Mouse (Mus musculus): Measurements from ENCODE around the gene Hoxd1. TPM values are rescaled to one million over a fixed set of nuclear protein-coding genes. Genes with fewer than 3 reads are reported as not detected.

Gene Hoxd1
- polyA plus RNA-seq, 1 experiment from 2014 or later, result not detected

GRCm38 (mm10) chr2:74745540-74746297 is 17.1 kb upstream of the Hoxd1 start:
- H3K27ac ChIP-seq, result no peak overlapping the region
- H3K4me2 ChIP-seq, result no peak overlapping the region
- H3K4me1 ChIP-seq, result peaks cover 9% of the 10 kb centered on the region
- ATAC-seq (replicated peaks), result no peak
- H3K9ac ChIP-seq, result no peak overlapping the region
- H3K36me3 ChIP-seq (replicated peaks), result no peaks in the 10 kb centered on the region
- under 1% methylated on average over 6 of the region's 6 CpGs for WGBS
- H3K27me3 ChIP-seq (replicated peaks), result peaks cover 92% of the 10 kb centered on the region
- no peaks in the 10 kb centered on the region for H3K9me3 ChIP-seq
- no peak overlapping the region for H3K4me3 ChIP-seq

GRCm38 (mm10) chr2:74746298-74746921 is 16.4 kb upstream of the Hoxd1 start:
- H3K36me3 ChIP-seq (replicated peaks), result no peaks in the 10 kb centered on the region
- H3K4me3 ChIP-seq, result no peak overlapping the region
- H3K9ac ChIP-seq, result no peak overlapping the region
- H3K4me1 ChIP-seq, result peaks cover 9% of the 10 kb centered on the region
- H3K4me2 ChIP-seq, result no peak overlapping the region
- no peaks in the 10 kb centered on the region for H3K9me3 ChIP-seq
- peaks cover 94% of the 10 kb centered on the region for H3K27me3 ChIP-seq (replicated peaks)
- H3K27ac ChIP-seq, result no peak overlapping the region
- WGBS, result 1% methylated on average over 58 of the region's 58 CpGs
- ATAC-seq (replicated peaks), result no peak

- no peak overlapping the region for H3K9ac ChIP-seq
- no peaks in the 10 kb centered on the region for H3K9me3 ChIP-seq
- H3K4me2 ChIP-seq, result no peak overlapping the region
- peaks cover 94% of the 10 kb centered on the region for H3K27me3 ChIP-seq (replicated peaks)
- no peak for ATAC-seq (replicated peaks)
- peaks cover 9% of the 10 kb centered on the region for H3K4me1 ChIP-seq
- no peaks in the 10 kb centered on the region for H3K36me3 ChIP-seq (replicated peaks)
- no peak overlapping the region for H3K27ac ChIP-seq
- no peak overlapping the region for H3K4me3 ChIP-seq
- WGBS, result 1% methylated on average over 23 of the region's 24 CpGs
These were observed 15.8 kb upstream of the Hoxd1 start for GRCm38 (mm10) chr2:74747006-74747405.

GRCm38 (mm10) chr2:74747661-74748141 is 15.1 kb upstream of the Hoxd1 start:
- peaks cover 93% of the 10 kb centered on the region for H3K27me3 ChIP-seq (replicated peaks)
- H3K36me3 ChIP-seq (replicated peaks), result no peaks in the 10 kb centered on the region
- no peak overlapping the region for H3K4me3 ChIP-seq
- WGBS, result 4% methylated on average over 11 of the region's 11 CpGs
- ATAC-seq (replicated peaks), result no peak
- H3K9ac ChIP-seq, result no peak overlapping the region
- H3K4me1 ChIP-seq, result peaks cover 12% of the 10 kb centered on the region
- H3K4me2 ChIP-seq, result no peak overlapping the region
- H3K9me3 ChIP-seq, result no peaks in the 10 kb centered on the region
- no peak overlapping the region for H3K27ac ChIP-seq

GRCm38 (mm10) chr2:74748436-74748995 is 14.3 kb upstream of the Hoxd1 start:
- no peak for ATAC-seq (replicated peaks)
- H3K36me3 ChIP-seq (replicated peaks), result no peaks in the 10 kb centered on the region
- no peak overlapping the region for H3K4me3 ChIP-seq
- H3K27me3 ChIP-seq (replicated peaks), result peaks cover 94% of the 10 kb centered on the region
- peaks cover 17% of the 10 kb centered on the region for H3K4me1 ChIP-seq
- no peak overlapping the region for H3K27ac ChIP-seq
- WGBS, result 3% methylated on average over 9 of the region's 9 CpGs
- H3K9me3 ChIP-seq, result no peaks in the 10 kb centered on the region
- no peak overlapping the region for H3K9ac ChIP-seq
- H3K4me2 ChIP-seq, result no peak overlapping the region

- no peaks in the 10 kb centered on the region for H3K9me3 ChIP-seq
- ATAC-seq (replicated peaks), result no peak
- peaks cover 94% of the 10 kb centered on the region for H3K27me3 ChIP-seq (replicated peaks)
- no peak overlapping the region for H3K27ac ChIP-seq
- WGBS, result under 1% methylated on average over 47 of the region's 47 CpGs
- H3K4me2 ChIP-seq, result peak overlapping the region; percentile 36
- H3K4me3 ChIP-seq, result peak overlapping the region; percentile 7; the same call in 1 of the 2 replicates
- H3K4me1 ChIP-seq, result peaks cover 17% of the 10 kb centered on the region
- no peak overlapping the region for H3K9ac ChIP-seq
- H3K36me3 ChIP-seq (replicated peaks), result no peaks in the 10 kb centered on the region
These were observed 13.3 kb upstream of the Hoxd1 start for GRCm38 (mm10) chr2:74749337-74750121.

GRCm38 (mm10) chr2:74750731-74751250 is 12.0 kb upstream of the Hoxd1 start:
- 16% methylated on average over 5 of the region's 5 CpGs for WGBS
- H3K27me3 ChIP-seq (replicated peaks), result peaks cover 91% of the 10 kb centered on the region
- no peak overlapping the region for H3K4me3 ChIP-seq
- ATAC-seq (replicated peaks), result no peak
- H3K4me2 ChIP-seq, result no peak overlapping the region
- H3K36me3 ChIP-seq (replicated peaks), result no peaks in the 10 kb centered on the region
- peaks cover 17% of the 10 kb centered on the region for H3K4me1 ChIP-seq
- H3K9ac ChIP-seq, result no peak overlapping the region
- H3K27ac ChIP-seq, result no peak overlapping the region
- no peaks in the 10 kb centered on the region for H3K9me3 ChIP-seq

GRCm38 (mm10) chr2:74751861-74752260 is 10.9 kb upstream of the Hoxd1 start:
- Histone ChIP-seq H3K4me3 (no peak overlapping the region), H3K4me1 (peaks cover 17% of the 10 kb centered on the region), H3K4me2 (no peak overlapping the region), H3K9me3 (no peaks in the 10 kb centered on the region), H3K36me3 (replicated peaks) (no peaks in the 10 kb centered on the region), H3K27ac (no peak overlapping the region), H3K27me3 (replicated peaks) (peaks cover 90% of the 10 kb centered on the region), H3K9ac (no peak overlapping the region)
- 60% methylated on average over 1 of the region's 1 CpGs for WGBS
- ATAC-seq (replicated peaks), result no peak

- H3K9ac ChIP-seq, result no peak overlapping the region
- ATAC-seq (replicated peaks), result no peak
These were observed 10.2 kb upstream of the Hoxd1 start for GRCm38 (mm10) chr2:74752431-74753174.

GRCm38 (mm10) chr2:74753175-74753523 is 9.6 kb upstream of the Hoxd1 start:
- peaks cover 93% of the 10 kb centered on the region for H3K27me3 ChIP-seq (replicated peaks)
- H3K9me3 ChIP-seq, result no peaks in the 10 kb centered on the region
- peak overlapping the region; percentile 25 for H3K4me2 ChIP-seq
- H3K9ac ChIP-seq, result no peak overlapping the region
- H3K27ac ChIP-seq, result no peak overlapping the region
- under 1% methylated on average over 25 of the region's 25 CpGs for WGBS
- ATAC-seq (replicated peaks), result no peak
- no peaks in the 10 kb centered on the region for H3K36me3 ChIP-seq (replicated peaks)
- peaks cover 17% of the 10 kb centered on the region for H3K4me1 ChIP-seq
- H3K4me3 ChIP-seq, result peak overlapping the region; percentile 17

More at GRCm38 (mm10) chr2:74752431-74753174, 10.2 kb upstream of the Hoxd1 start:
- Histone ChIP-seq H3K36me3 (replicated peaks) (no peaks in the 10 kb centered on the region), H3K27me3 (replicated peaks) (peaks cover 89% of the 10 kb centered on the region), H3K4me1 (peaks cover 17% of the 10 kb centered on the region), H3K9me3 (no peaks in the 10 kb centered on the region), H3K4me2 (peak overlapping the region; percentile 25), H3K27ac (no peak overlapping the region), H3K4me3 (peak overlapping the region; percentile 17)
- under 1% methylated on average over 45 of the region's 45 CpGs for WGBS

- Histone ChIP-seq H3K27ac (no peak overlapping the region), H3K9ac (no peak overlapping the region), H3K27me3 (replicated peaks) (peaks cover 93% of the 10 kb centered on the region), H3K9me3 (no peaks in the 10 kb centered on the region), H3K4me3 (no peak overlapping the region), H3K36me3 (replicated peaks) (no peaks in the 10 kb centered on the region), H3K4me2 (no peak overlapping the region), H3K4me1 (peaks cover 17% of the 10 kb centered on the region)
- 16% methylated on average over 5 of the region's 5 CpGs for WGBS
- no peak for ATAC-seq (replicated peaks)
These were observed 9.1 kb upstream of the Hoxd1 start for GRCm38 (mm10) chr2:74753711-74754110.
